Mouse (Mus musculus): Measurements from ENCODE around the gene Ap5z1. TPM values are rescaled to one million over a fixed set of nuclear protein-coding genes. Genes with fewer than 3 reads are reported as not detected.

Ap5z1 gene
- total RNA-seq, 2 experiments from 2014 or later = 24.4 to 31.3 TPM

- no peak for TF ChIP-seq CTCF (conservative IDR thresholded peaks at IDR 0.05)
- Histone ChIP-seq H3K27ac (no peak overlapping the region), H3K4me3 (no peak overlapping the region)
- no peak for DNase-seq (ENCODE audit: low spot score in 2 of 2)
Observed at GRCm38 (mm10) chr5:142483581-142483980, 19.8 kb downstream of the Ap5z1 start.

GRCm38 (mm10) chr5:142486654-142487053 is 22.9 kb downstream of the Ap5z1 start:
- H3K4me3 ChIP-seq = no peak overlapping the region
- H3K27ac ChIP-seq = no peak overlapping the region
- no peak for TF ChIP-seq CTCF (conservative IDR thresholded peaks at IDR 0.05)
- DNase-seq (ENCODE audit: low spot score in 2 of 2) = no peak

GRCm38 (mm10) chr5:142489955-142490707 is 26.4 kb downstream of the Ap5z1 start:
- no peak for DNase-seq (ENCODE audit: low spot score in 2 of 2)
- Histone ChIP-seq H3K4me3 (no peak overlapping the region), H3K27ac (no peak overlapping the region)
- TF ChIP-seq CTCF (conservative IDR thresholded peaks at IDR 0.05) = no peak

GRCm38 (mm10) chr5:142493307-142493706 is 29.6 kb downstream of the Ap5z1 start:
- Histone ChIP-seq H3K4me3 (no peak overlapping the region), H3K27ac (no peak overlapping the region)
- no peak for TF ChIP-seq CTCF (conservative IDR thresholded peaks at IDR 0.05)
- no peak for DNase-seq (ENCODE audit: low spot score in 2 of 2)

- DNase-seq (ENCODE audit: low spot score in 2 of 2) = no peak
- no peak overlapping the region for H3K4me3 ChIP-seq
- no peak overlapping the region for H3K27ac ChIP-seq
- TF ChIP-seq CTCF (conservative IDR thresholded peaks at IDR 0.05) = no peak
Observed at GRCm38 (mm10) chr5:142495321-142496096, 31.8 kb downstream of the Ap5z1 start.

GRCm38 (mm10) chr5:142498964-142499363 is 35.2 kb downstream of the Ap5z1 start:
- TF ChIP-seq CTCF (conservative IDR thresholded peaks at IDR 0.05) = peak; percentile 89
- no peak overlapping the region for H3K4me3 ChIP-seq
- peak in 1 of 2 experiments; percentile 71 for DNase-seq (ENCODE audit: low spot score in 2 of 2)
- H3K27ac ChIP-seq = no peak overlapping the region

GRCm38 (mm10) chr5:142500918-142501317 is 37.2 kb downstream of the Ap5z1 start:
- Histone ChIP-seq H3K27ac (no peak overlapping the region), H3K4me3 (no peak overlapping the region)
- DNase-seq (ENCODE audit: low spot score in 2 of 2) = no peak
- no peak for TF ChIP-seq CTCF (conservative IDR thresholded peaks at IDR 0.05)

GRCm38 (mm10) chr5:142502414-142502813 is 38.7 kb downstream of the Ap5z1 start:
- Histone ChIP-seq H3K27ac (no peak overlapping the region), H3K4me3 (no peak overlapping the region)
- DNase-seq (ENCODE audit: low spot score in 2 of 2) = peak; percentile 76 to 83
- TF ChIP-seq CTCF (conservative IDR thresholded peaks at IDR 0.05) = peak; percentile 85

GRCm38 (mm10) chr5:142504175-142504574 is 40.4 kb downstream of the Ap5z1 start:
- DNase-seq (ENCODE audit: low spot score in 2 of 2) = no peak
- no peak overlapping the region for H3K27ac ChIP-seq
- no peak overlapping the region for H3K4me3 ChIP-seq
- TF ChIP-seq CTCF (conservative IDR thresholded peaks at IDR 0.05) = no peak

GRCm38 (mm10) chr5:142505695-142506423 is 42.1 kb downstream of the Ap5z1 start:
- no peak for DNase-seq (ENCODE audit: low spot score in 2 of 2)
- TF ChIP-seq CTCF (conservative IDR thresholded peaks at IDR 0.05) = peak; percentile 51
- no peak overlapping the region for H3K27ac ChIP-seq
- no peak overlapping the region for H3K4me3 ChIP-seq

- Histone ChIP-seq H3K4me3 (0 out of 2 replicates have a peak overlapping the region, but pooled peaks have one; percentile 3), H3K27ac (0 out of 2 replicates have a peak overlapping the region, but pooled peaks have one; percentile 10)
- no peak for DNase-seq (ENCODE audit: low spot score in 2 of 2)
- no peak for TF ChIP-seq CTCF (conservative IDR thresholded peaks at IDR 0.05)
Observed at GRCm38 (mm10) chr5:142509141-142510060, 45.7 kb downstream of the Ap5z1 start.

GRCm38 (mm10) chr5:142510061-142510414 is 46.3 kb downstream of the Ap5z1 start:
- TF ChIP-seq CTCF (conservative IDR thresholded peaks at IDR 0.05) = no peak
- Histone ChIP-seq H3K27ac (no peak overlapping the region), H3K4me3 (no peak overlapping the region)
- no peak for DNase-seq (ENCODE audit: low spot score in 2 of 2)
